Comparison of ENCODE assay signal across 24 mouse cellular contexts in the genomic region with DNA sequence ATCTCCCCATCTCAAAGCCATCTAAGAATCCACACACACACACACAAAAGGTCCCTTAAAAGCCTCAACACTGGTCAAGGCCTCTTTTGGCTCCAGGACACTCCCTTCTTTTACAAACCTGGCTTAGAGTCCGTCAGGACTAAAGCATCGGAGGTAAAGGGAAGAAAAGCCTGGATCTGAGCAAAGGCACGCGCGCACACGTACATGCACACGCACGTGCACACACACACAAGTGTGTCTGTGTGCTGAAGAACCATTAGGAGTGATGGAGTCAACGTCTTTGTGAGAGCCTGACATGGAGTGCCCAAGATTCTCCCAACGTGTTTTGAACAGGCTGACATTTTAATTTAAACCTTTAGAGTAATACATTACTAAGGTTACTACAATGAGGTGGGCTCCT. TPM values are rescaled to one million over a fixed set of nuclear protein-coding genes. Genes with fewer than 3 reads are reported as not detected.
DNase-seq lines count a peak whose midpoint lies in the region; ATAC-seq lines count a peak whose summit lies in the region.
"Had no signal": no experiment of that assay in that cellular context is flagged by ENCODE, and none has a peak within 500 bp of the region (broad histone marks: within the 10 kb centered on the region; RNA-seq: fewer than 3 reads in every experiment).

No protein-coding gene starts in this region.

- no peaks in the 10 kb centered on the region for H3K9me3 ChIP-seq in hindbrain, embryonic 11.5 days (ENCODE audit: control insufficient read depth, low read length)
- H3K9me3 ChIP-seq in hindbrain, embryonic 14.5 days (ENCODE audit: control insufficient read depth, low read length), result no peaks in the 10 kb centered on the region
- no peaks in the 10 kb centered on the region for H3K9me3 ChIP-seq in embryonic facial prominence, embryonic 14.5 days (ENCODE audit: control insufficient read depth, low read length)
- H3K9me3 ChIP-seq in kidney, embryonic 14.5 days (ENCODE audit: control insufficient read depth, low read length), result no peaks in the 10 kb centered on the region
- H3K9me3 ChIP-seq: heart, embryonic 15.5 days; hindbrain, embryonic 13.5 days; kidney, embryonic 15.5 days; limb, embryonic 12.5 days; liver, embryonic 15.5 days; midbrain, embryonic 10.5 days had no signal

- peaks cover 86% of the 10 kb centered on the region for H3K27me3 ChIP-seq in hindbrain, embryonic 11.5 days (ENCODE audit: control insufficient read depth, insufficient read depth, low read length)
- peaks cover 99% of the 10 kb centered on the region for H3K27me3 ChIP-seq in hindbrain, embryonic 14.5 days (ENCODE audit: control insufficient read depth, insufficient read depth, low read length)
- H3K27me3 ChIP-seq in embryonic facial prominence, embryonic 14.5 days (replicated peaks; ENCODE audit: control insufficient read depth, insufficient read depth, low read length), result peaks cover 99% of the 10 kb centered on the region
- peaks cover 97% of the 10 kb centered on the region for H3K27me3 ChIP-seq in kidney, embryonic 14.5 days (ENCODE audit: control insufficient read depth, insufficient read depth, low read length)

- WGBS in hindbrain, embryonic 11.5 days, result 3% methylated on average over 10 of the region's 10 CpGs
- under 1% methylated on average over 10 of the region's 10 CpGs for WGBS in hindbrain, embryonic 14.5 days
- WGBS in embryonic facial prominence, embryonic 14.5 days, result 13% methylated on average over 10 of the region's 10 CpGs
- under 1% methylated on average over 10 of the region's 10 CpGs for WGBS in kidney, embryonic 14.5 days

- H3K9ac ChIP-seq in hindbrain, embryonic 11.5 days (ENCODE audit: low read depth, low read length), result no peak overlapping the region
- no peak overlapping the region for H3K9ac ChIP-seq in hindbrain, embryonic 14.5 days
- H3K9ac ChIP-seq in embryonic facial prominence, embryonic 14.5 days (ENCODE audit: low read depth, low read length), result no peak overlapping the region
- no peak overlapping the region for H3K9ac ChIP-seq in kidney, embryonic 14.5 days (ENCODE audit: low read depth, low read length)
- H3K9ac ChIP-seq: heart, embryonic 15.5 days; hindbrain, embryonic 13.5 days; kidney, embryonic 15.5 days; limb, embryonic 12.5 days; liver, embryonic 15.5 days; lung, embryonic 14.5 days had no signal

- H3K4me2 ChIP-seq in hindbrain, embryonic 11.5 days (replicated peaks; ENCODE audit: low read depth, low read length), result no peak overlapping the region
- H3K4me2 ChIP-seq in hindbrain, embryonic 14.5 days (replicated peaks), result no peak overlapping the region
- H3K4me2 ChIP-seq in embryonic facial prominence, embryonic 14.5 days (ENCODE audit: low read depth, low read length), result no peak overlapping the region
- H3K4me2 ChIP-seq in kidney, embryonic 14.5 days (replicated peaks; ENCODE audit: low read depth, low read length), result no peak overlapping the region
- H3K4me2 ChIP-seq: heart, embryonic 15.5 days; hindbrain, embryonic 13.5 days; kidney, embryonic 15.5 days; liver, embryonic 15.5 days; lung, embryonic 14.5 days had no signal

- H3K4me1 ChIP-seq in hindbrain, embryonic 11.5 days (replicated peaks; ENCODE audit: control insufficient read depth, insufficient read depth, low read length), result peaks cover 4% of the 10 kb centered on the region; the same call in 1 of the 2 replicates
- peaks cover 10% of the 10 kb centered on the region; the same call in 1 of the 2 replicates for H3K4me1 ChIP-seq in hindbrain, embryonic 14.5 days (replicated peaks; ENCODE audit: control insufficient read depth, insufficient read depth, low read length)
- H3K4me1 ChIP-seq in embryonic facial prominence, embryonic 14.5 days (ENCODE audit: control insufficient read depth, insufficient read depth, low read length), result no peaks in the 10 kb centered on the region
- H3K4me1 ChIP-seq in kidney, embryonic 14.5 days (ENCODE audit: control insufficient read depth, insufficient read depth, low read length), result no peaks in the 10 kb centered on the region

- peak; percentile 49 for DNase-seq in hindbrain, embryonic 11.5 days (ENCODE audit: low spot score)
- DNase-seq in hindbrain, embryonic 14.5 days (ENCODE audit: low spot score), result no peak
- peak; percentile 3 for DNase-seq in ES-CJ7 (ENCODE audit: low read depth, low spot score)
- peak; percentile 40 for DNase-seq in embryo, embryonic 10.5 days (ENCODE audit: low spot score)
- peak; percentile 0 for DNase-seq in embryonic facial prominence, embryonic 14.5 days (ENCODE audit: low spot score)
- DNase-seq: adrenal gland, adult 2 months; adrenal gland, postnatal 36 days; B cell, adult 2 months; cerebellum, adult 18-20 months; gastrocnemius, postnatal 10 days; kidney, postnatal 25 days had no signal

- no peak for ATAC-seq in hindbrain, embryonic 11.5 days (ENCODE audit: low FRiP score)
- ATAC-seq in hindbrain, embryonic 14.5 days (ENCODE audit: low FRiP score), result no peak
- no peak for ATAC-seq in embryonic facial prominence, embryonic 14.5 days (ENCODE audit: low read depth)
- no peak for ATAC-seq in kidney, embryonic 14.5 days (ENCODE audit: low FRiP score, low TSS enrichment)
- ATAC-seq: activated CD4-positive, CD25-positive, alpha-beta regulatory T cell, adult 4 months; intestine, postnatal 0 days had no signal

- no peak overlapping the region for H3K27ac ChIP-seq in hindbrain, embryonic 11.5 days (ENCODE audit: low read depth, low read length)
- no peak overlapping the region for H3K27ac ChIP-seq in hindbrain, embryonic 14.5 days
- no peak overlapping the region for H3K27ac ChIP-seq in embryonic facial prominence, embryonic 14.5 days (replicated peaks; ENCODE audit: low read depth, low read length)
- no peak overlapping the region for H3K27ac ChIP-seq in kidney, embryonic 14.5 days (ENCODE audit: low read depth, low read length)
- H3K27ac ChIP-seq: heart, embryonic 15.5 days; hindbrain, embryonic 13.5 days; kidney, embryonic 15.5 days; left cerebral cortex, adult 2 months; limb, embryonic 12.5 days; liver, embryonic 15.5 days; midbrain, embryonic 10.5 days had no signal

- no peak overlapping the region for H3K4me3 ChIP-seq in hindbrain, embryonic 11.5 days (ENCODE audit: low read depth, low read length)
- no peak overlapping the region for H3K4me3 ChIP-seq in hindbrain, embryonic 14.5 days (replicated peaks; ENCODE audit: low read length)
- no peak overlapping the region for H3K4me3 ChIP-seq in embryonic facial prominence, embryonic 14.5 days (ENCODE audit: low read depth, low read length)
- no peak overlapping the region for H3K4me3 ChIP-seq in kidney, embryonic 14.5 days (ENCODE audit: low read length)
- H3K4me3 ChIP-seq: heart, embryonic 15.5 days; hindbrain, embryonic 13.5 days; kidney, embryonic 15.5 days; left cerebral cortex, adult 2 months; limb, embryonic 12.5 days; liver, embryonic 15.5 days; midbrain, embryonic 10.5 days had no signal

- H3K36me3 ChIP-seq in hindbrain, embryonic 11.5 days (ENCODE audit: control insufficient read depth, insufficient read depth, low read length), result no peaks in the 10 kb centered on the region
- no peaks in the 10 kb centered on the region for H3K36me3 ChIP-seq in hindbrain, embryonic 14.5 days (replicated peaks; ENCODE audit: control insufficient read depth, insufficient read depth)
- no peaks in the 10 kb centered on the region for H3K36me3 ChIP-seq in embryonic facial prominence, embryonic 14.5 days (ENCODE audit: control insufficient read depth, insufficient read depth, low read length)
- no peaks in the 10 kb centered on the region for H3K36me3 ChIP-seq in kidney, embryonic 14.5 days (ENCODE audit: control insufficient read depth, insufficient read depth, low read length)
- H3K36me3 ChIP-seq: heart, embryonic 15.5 days; hindbrain, embryonic 13.5 days; kidney, embryonic 15.5 days; limb, embryonic 12.5 days; liver, embryonic 15.5 days; midbrain, embryonic 10.5 days had no signal

RNA-seq across cellular contexts. Expression of a gene that starts 8.7 kb away (rescaled TPM):
- 2.9 and 4.9 TPM in 2 replicates for polyA plus RNA-seq in hindbrain, embryonic 11.5 days (2014; fragmentation: Nextera tagmentation; extraction: Ambion mirVana)
- polyA plus RNA-seq in hindbrain, embryonic 14.5 days (2014; fragmentation: Nextera tagmentation; extraction: Ambion mirVana), result 1.3 and 2.0 TPM in 2 replicates
- polyA plus RNA-seq in embryonic facial prominence, embryonic 14.5 days (2014; fragmentation: Nextera tagmentation; extraction: Ambion mirVana), result 37.7 and 38.6 TPM in 2 replicates
- polyA plus RNA-seq in kidney, embryonic 14.5 days (2014; fragmentation: Nextera tagmentation; extraction: Ambion mirVana), result 1.7 and 1.8 TPM in 2 replicates
- polyA plus RNA-seq: activated CD4-positive, CD25-positive, alpha-beta regulatory T cell, adult 4 months; cortical plate, adult 2 months; liver, adult 2 months had no signal
